8 mouse cellular contexts compared by ENCODE assay signal in genomic region chr10:80151211-80152034, GRCm38 (mm10). TPM values are rescaled to one million over a fixed set of nuclear protein-coding genes. Genes with fewer than 3 reads are reported as not detected.
DNase-seq lines count a peak whose midpoint lies in the region; ATAC-seq and TF ChIP-seq lines count a peak whose summit lies in the region.

No protein-coding gene starts in this region.

- peak; percentile 74 for DNase-seq in Muller cell, postnatal 12 days (ENCODE audit: inconsistent ontology term)
- peak; percentile 69 to 73 for DNase-seq in heart, postnatal 36 days
- peak; percentile 77 for DNase-seq in limb, embryonic 11.5 days (ENCODE audit: low spot score)
- DNase-seq in spleen, postnatal 4 days (ENCODE audit: low spot score in 2 of 2) = peak; percentile 74 to 83
- no peak for DNase-seq in layer of hippocampus, adult 11-12 months (ENCODE audit: low spot score)

- no peak for TF ChIP-seq CTCF in C2C12 (IDR thresholded peaks at IDR 0.05; ENCODE audit: control insufficient read depth, insufficient read depth, insufficient read length)

- peak overlapping the region; percentile 100 for H3K9ac ChIP-seq in embryonic facial prominence, embryonic 12.5 days
- H3K9ac ChIP-seq in limb, embryonic 11.5 days (ENCODE audit: low read length) = peak overlapping the region; percentile 100
- H3K9ac ChIP-seq in midbrain, embryonic 12.5 days (replicated peaks) = peak overlapping the region; percentile 100

- under 1% methylated on average over 26 of the region's 26 CpGs for WGBS in embryonic facial prominence, embryonic 12.5 days
- 0% methylated on average over 25 of the region's 26 CpGs for WGBS in limb, embryonic 11.5 days
- WGBS in midbrain, embryonic 12.5 days = under 1% methylated on average over 26 of the region's 26 CpGs

- ATAC-seq in embryonic facial prominence, embryonic 12.5 days (ENCODE audit: insufficient number of reproducible peaks, insufficient read depth, low FRiP score, low TSS enrichment) = no peak
- ATAC-seq in limb, embryonic 11.5 days (ENCODE audit: insufficient number of reproducible peaks, low FRiP score, low TSS enrichment, low read depth) = no peak
- ATAC-seq in midbrain, embryonic 12.5 days (ENCODE audit: low FRiP score, low read depth) = no peak

- H3K79me3 ChIP-seq in C2C12 (ENCODE audit: low read depth) = peaks cover 69% of the 10 kb centered on the region

- peaks cover 71% of the 10 kb centered on the region for H3K36me3 ChIP-seq in C2C12 (ENCODE audit: control insufficient read depth, insufficient read depth)
- H3K36me3 ChIP-seq in embryonic facial prominence, embryonic 12.5 days = peaks cover 54% of the 10 kb centered on the region
- peaks cover 40% of the 10 kb centered on the region for H3K36me3 ChIP-seq in limb, embryonic 11.5 days (ENCODE audit: control insufficient read depth, insufficient read depth, low read length)
- peaks cover 55% of the 10 kb centered on the region for H3K36me3 ChIP-seq in midbrain, embryonic 12.5 days

- H3K4me2 ChIP-seq in embryonic facial prominence, embryonic 12.5 days (replicated peaks) = peak overlapping the region; percentile 99
- H3K4me2 ChIP-seq in limb, embryonic 11.5 days (ENCODE audit: low read depth, severe bottlenecking) = peak overlapping the region; percentile 95
- peak overlapping the region; percentile 96 for H3K4me2 ChIP-seq in midbrain, embryonic 12.5 days (replicated peaks)

- peaks cover 52% of the 10 kb centered on the region for H3K4me1 ChIP-seq in embryonic facial prominence, embryonic 12.5 days
- peaks cover 40% of the 10 kb centered on the region for H3K4me1 ChIP-seq in limb, embryonic 11.5 days (ENCODE audit: control insufficient read depth, insufficient read depth, low read length)
- H3K4me1 ChIP-seq in midbrain, embryonic 12.5 days = peaks cover 58% of the 10 kb centered on the region

- H3K27ac ChIP-seq in embryonic facial prominence, embryonic 12.5 days = peak overlapping the region; percentile 99
- peak overlapping the region; percentile 98 for H3K27ac ChIP-seq in limb, embryonic 11.5 days (replicated peaks; ENCODE audit: low read depth, low read length)
- H3K27ac ChIP-seq in midbrain, embryonic 12.5 days (replicated peaks) = peak overlapping the region; percentile 100

- no peaks in the 10 kb centered on the region for H3K27me3 ChIP-seq in C2C12 (ENCODE audit: control insufficient read depth, insufficient read depth, insufficient read length)
- H3K27me3 ChIP-seq in embryonic facial prominence, embryonic 12.5 days = no peaks in the 10 kb centered on the region
- H3K27me3 ChIP-seq in limb, embryonic 11.5 days (ENCODE audit: control insufficient read depth, insufficient read depth, low read length) = no peaks in the 10 kb centered on the region
- H3K27me3 ChIP-seq in midbrain, embryonic 12.5 days = no peaks in the 10 kb centered on the region

- H3K79me2 ChIP-seq in C2C12 (ENCODE audit: control insufficient read depth, insufficient read depth) = peaks cover 85% of the 10 kb centered on the region

- H3K4me3 ChIP-seq in C2C12 (ENCODE audit: insufficient read depth, poor library complexity, severe bottlenecking) = peak overlapping the region; percentile 93
- peak overlapping the region; percentile 95 for H3K4me3 ChIP-seq in embryonic facial prominence, embryonic 12.5 days
- peak overlapping the region; percentile 99 for H3K4me3 ChIP-seq in limb, embryonic 11.5 days (ENCODE audit: low read depth, low read length)
- H3K4me3 ChIP-seq in midbrain, embryonic 12.5 days = peak overlapping the region; percentile 100

- no peaks in the 10 kb centered on the region for H3K9me3 ChIP-seq in embryonic facial prominence, embryonic 12.5 days
- H3K9me3 ChIP-seq in limb, embryonic 11.5 days (ENCODE audit: control insufficient read depth, low read length) = no peaks in the 10 kb centered on the region
- no peaks in the 10 kb centered on the region for H3K9me3 ChIP-seq in midbrain, embryonic 12.5 days

- intact Hi-C loops in heart, postnatal 36 days (cut with DNase I) = no loop called here

- H3ac ChIP-seq in C2C12 (ENCODE audit: control insufficient read depth, insufficient read length, low read depth) = peak overlapping the region; percentile 98

TF ChIP-seq in C2C12, 6 proteins besides CTCF, POLR2A, EP300 and RAD21:
- peak; percentile 14 for TF ChIP-seq MAX (IDR thresholded peaks at IDR 0.05)
- TF ChIP-seq MYOD1 (IDR thresholded peaks at IDR 0.05; ENCODE audit: control insufficient read depth, insufficient read length, low read depth) = no peak

RNA-seq across cellular contexts. Expression of gene Midn, which starts 3.4 kb away (rescaled TPM):
- polyA plus RNA-seq in C2C12 (2012; fragmentation: generic; extraction: Trizol) = 77.5 TPM
- 33.4 and 35.1 TPM in 2 replicates for polyA plus RNA-seq in embryonic facial prominence, embryonic 12.5 days (2016; fragmentation: Nextera tagmentation; extraction: Ambion mirVana)
- total RNA-seq in heart, postnatal 36 days (2021) = 100 to 1,000 TPM in 1 of 2 experiments, 10 to 100 TPM in 1; 99.9 to 117 TPM
- polyA plus RNA-seq in limb, embryonic 11.5 days (2014; fragmentation: Nextera tagmentation; extraction: Ambion mirVana) = 59.3 and 60.9 TPM in 2 replicates
- 41.7 and 46.4 TPM in 2 replicates for polyA plus RNA-seq in midbrain, embryonic 12.5 days (2016; fragmentation: Nextera tagmentation; extraction: Ambion mirVana)

RNA-seq across cellular contexts. Expression of gene Cbarp, which starts 10.8 kb away (rescaled TPM):
- polyA plus RNA-seq in C2C12 (2012; fragmentation: generic; extraction: Trizol) = 12.1 TPM
- polyA plus RNA-seq in embryonic facial prominence, embryonic 12.5 days (2016; fragmentation: Nextera tagmentation; extraction: Ambion mirVana) = 8.4 and 8.5 TPM in 2 replicates
- 1 to 10 TPM; 2.0 to 4.7 TPM for total RNA-seq in heart, postnatal 36 days (2021)
- polyA plus RNA-seq in limb, embryonic 11.5 days (2014; fragmentation: Nextera tagmentation; extraction: Ambion mirVana) = 4.7 and 6.5 TPM in 2 replicates
- 19.3 and 20.0 TPM in 2 replicates for polyA plus RNA-seq in midbrain, embryonic 12.5 days (2016; fragmentation: Nextera tagmentation; extraction: Ambion mirVana)

RNA-seq across cellular contexts. Expression of gene Atp5d, which starts 13.0 kb away (rescaled TPM):
- 720 TPM for polyA plus RNA-seq in C2C12 (2012; fragmentation: generic; extraction: Trizol)
- 457 and 481 TPM in 2 replicates for polyA plus RNA-seq in embryonic facial prominence, embryonic 12.5 days (2016; fragmentation: Nextera tagmentation; extraction: Ambion mirVana)
- total RNA-seq in heart, postnatal 36 days (2021) = 1,000 to 10,000 TPM; 1,105 to 1,168 TPM
- polyA plus RNA-seq in limb, embryonic 11.5 days (2014; fragmentation: Nextera tagmentation; extraction: Ambion mirVana) = 416 and 426 TPM in 2 replicates
- 379 and 384 TPM in 2 replicates for polyA plus RNA-seq in midbrain, embryonic 12.5 days (2016; fragmentation: Nextera tagmentation; extraction: Ambion mirVana)

RNA-seq across cellular contexts. Expression of gene Cirbp, which starts 14.4 kb away (rescaled TPM):
- polyA plus RNA-seq in C2C12 (2012; fragmentation: generic; extraction: Trizol) = 30.9 TPM
- polyA plus RNA-seq in embryonic facial prominence, embryonic 12.5 days (2016; fragmentation: Nextera tagmentation; extraction: Ambion mirVana) = 151 and 159 TPM in 2 replicates
- total RNA-seq in heart, postnatal 36 days (2021) = 10 to 100 TPM; 48.2 to 67.0 TPM
- 67.9 and 68.1 TPM in 2 replicates for polyA plus RNA-seq in limb, embryonic 11.5 days (2014; fragmentation: Nextera tagmentation; extraction: Ambion mirVana)
- polyA plus RNA-seq in midbrain, embryonic 12.5 days (2016; fragmentation: Nextera tagmentation; extraction: Ambion mirVana) = 227 and 233 TPM in 2 replicates

RNA-seq across cellular contexts. Expression of gene 1600002K03Rik, which starts 21.3 kb away (rescaled TPM):
- polyA plus RNA-seq in C2C12 (2012; fragmentation: generic; extraction: Trizol) = 33.4 TPM
- 11.6 and 13.0 TPM in 2 replicates for polyA plus RNA-seq in embryonic facial prominence, embryonic 12.5 days (2016; fragmentation: Nextera tagmentation; extraction: Ambion mirVana)
- 1 to 10 TPM; 4.4 to 4.6 TPM for total RNA-seq in heart, postnatal 36 days (2021)
- 5.9 and 7.2 TPM in 2 replicates for polyA plus RNA-seq in limb, embryonic 11.5 days (2014; fragmentation: Nextera tagmentation; extraction: Ambion mirVana)
- polyA plus RNA-seq in midbrain, embryonic 12.5 days (2016; fragmentation: Nextera tagmentation; extraction: Ambion mirVana) = 12.9 and 13.6 TPM in 2 replicates
